In the genomic region with DNA sequence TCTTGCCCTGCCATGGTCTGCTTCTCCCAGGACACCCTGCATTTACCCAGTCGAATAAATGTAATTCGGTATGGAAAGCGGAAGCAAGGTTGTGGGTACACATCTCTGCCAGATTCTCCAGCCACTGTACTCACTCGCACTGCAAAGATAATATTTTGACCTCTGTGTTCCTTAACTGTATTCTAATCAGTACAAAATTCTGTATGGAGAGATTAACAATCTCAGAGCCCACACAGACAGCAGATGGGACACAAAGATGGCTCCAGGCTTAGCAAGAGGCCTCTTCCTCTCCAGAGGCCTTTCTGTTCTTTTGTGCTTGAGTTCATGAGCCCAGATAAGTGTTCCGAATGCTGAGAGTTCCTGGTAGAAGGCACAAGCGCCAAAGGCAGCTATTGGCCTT, we compare ENCODE assay signal across 25 mouse cellular contexts. TPM values are rescaled to one million over a fixed set of nuclear protein-coding genes. Genes with fewer than 3 reads are reported as not detected.
"Had no signal": no experiment of that assay in that cellular context is flagged by ENCODE, and none has a peak within 500 bp of the region (broad histone marks: within the 10 kb centered on the region; RNA-seq: fewer than 3 reads in every experiment).

No protein-coding gene starts in this region.

- H3K27ac ChIP-seq: liver, embryonic 15.5 days; lung, embryonic 15.5 days; macrophage; midbrain, embryonic 12.5 days; neural tube, embryonic 12.5 days had no signal

- DNase-seq: liver, postnatal 0 days; lung, adult 2 months; lung, postnatal 14 days; lung, postnatal 36 days; midbrain, embryonic 14.5 days; retina, postnatal 1 day; right cerebral cortex, adult 18-20 months; right cerebral cortex, postnatal 25 days; right cerebral cortex, postnatal 4 days; spleen, adult 18-20 months; thymus, adult 2 months; thymus, postnatal 25 days; thymus, postnatal 4 days had no signal

- H3K27me3 ChIP-seq: liver, embryonic 15.5 days; lung, embryonic 15.5 days; megakaryocyte, embryonic 14.5 days; midbrain, embryonic 12.5 days; neural tube, embryonic 12.5 days had no signal

- H3K4me3 ChIP-seq: liver, embryonic 15.5 days; lung, embryonic 15.5 days; megakaryocyte, embryonic 14.5 days; midbrain, embryonic 12.5 days; neural tube, embryonic 12.5 days had no signal

- H3K4me2 ChIP-seq: liver, embryonic 15.5 days; lung, embryonic 15.5 days; midbrain, embryonic 12.5 days; neural tube, embryonic 12.5 days had no signal

- H3K9me3 ChIP-seq: liver, embryonic 15.5 days; lung, embryonic 15.5 days; megakaryocyte, embryonic 14.5 days; midbrain, embryonic 12.5 days; neural tube, embryonic 12.5 days had no signal

- ATAC-seq: liver, postnatal 0 days; lung, postnatal 0 days had no signal

- H3K9ac ChIP-seq: liver, embryonic 15.5 days; liver, postnatal 0 days; lung, embryonic 15.5 days; midbrain, embryonic 12.5 days; neural tube, embryonic 12.5 days had no signal

- H3K4me1 ChIP-seq: lung, embryonic 15.5 days had no signal

- H3K36me3 ChIP-seq: liver, embryonic 15.5 days; lung, embryonic 15.5 days had no signal

RNA-seq across cellular contexts. Expression of a gene that starts 37.8 kb away (rescaled TPM):
- polyA plus RNA-seq: liver, embryonic 15.5 days; liver, postnatal 0 days; lung, postnatal 0 days; macrophage; neural tube, embryonic 14.5 days; small intestine, adult 2 months; stomach, embryonic 14.5 days; stomach, embryonic 16.5 days; urinary bladder, adult 2 months had no signal
